Mouse (Mus musculus): ENCODE measurements around the gene Trim27. TPM values are rescaled to one million over a fixed set of nuclear protein-coding genes. Genes with fewer than 3 reads are reported as not detected.

Gene Trim27
- polyA plus RNA-seq, 1 experiment from 2014 or later: 108 TPM

- peak overlapping the region; percentile 70 for H3K4me2 ChIP-seq (ENCODE audit: low read depth, low read length)
- H3K27me3 ChIP-seq (ENCODE audit: control insufficient read depth, insufficient read depth, low read depth, low read length): no peaks in the 10 kb centered on the region
- peaks cover 10% of the 10 kb centered on the region; the same call in 1 of the 2 replicates for H3K4me1 ChIP-seq (replicated peaks; ENCODE audit: control insufficient read depth, insufficient read depth, low read length)
- no peak for ATAC-seq (ENCODE audit: low read depth)
- H3K27ac ChIP-seq (ENCODE audit: low read length): no peak overlapping the region
- no peaks in the 10 kb centered on the region for H3K9me3 ChIP-seq (ENCODE audit: control insufficient read depth, low read length)
- 0 out of 2 replicates have a peak overlapping the region, but pooled peaks have one; percentile 21 for H3K9ac ChIP-seq (ENCODE audit: low read length)
- 9% methylated on average over 15 of the region's 15 CpGs for WGBS
- H3K36me3 ChIP-seq (ENCODE audit: control insufficient read depth, insufficient read depth, low read length): no peaks in the 10 kb centered on the region
- H3K4me3 ChIP-seq (ENCODE audit: low read length): peak overlapping the region; percentile 26
These were observed 8.1 kb upstream of the Trim27 start for GRCm38 (mm10) chr13:21171156-21171530.

GRCm38 (mm10) chr13:21171600-21172150 is 7.6 kb upstream of the Trim27 start:
- H3K9me3 ChIP-seq (ENCODE audit: control insufficient read depth, low read length): no peaks in the 10 kb centered on the region
- no peaks in the 10 kb centered on the region for H3K27me3 ChIP-seq (ENCODE audit: control insufficient read depth, insufficient read depth, low read depth, low read length)
- H3K4me3 ChIP-seq (ENCODE audit: low read length): peak overlapping the region; percentile 59
- peak; percentile 30; the same call in 1 of the 2 replicates for ATAC-seq (ENCODE audit: low read depth)
- under 1% methylated on average over 12 of the region's 12 CpGs for WGBS
- peak overlapping the region; percentile 56 for H3K9ac ChIP-seq (ENCODE audit: low read length)
- H3K36me3 ChIP-seq (ENCODE audit: control insufficient read depth, insufficient read depth, low read length): no peaks in the 10 kb centered on the region
- H3K27ac ChIP-seq (ENCODE audit: low read length): peak overlapping the region; percentile 1; the same call in 1 of the 2 replicates
- peaks cover 10% of the 10 kb centered on the region; the same call in 1 of the 2 replicates for H3K4me1 ChIP-seq (replicated peaks; ENCODE audit: control insufficient read depth, insufficient read depth, low read length)
- H3K4me2 ChIP-seq (ENCODE audit: low read depth, low read length): peak overlapping the region; percentile 70

GRCm38 (mm10) chr13:21172241-21173027 is 6.8 kb upstream of the Trim27 start:
- WGBS: under 1% methylated on average over 16 of the region's 16 CpGs
- Histone ChIP-seq H3K4me1 (replicated peaks; ENCODE audit: control insufficient read depth, insufficient read depth, low read length) (peaks cover 10% of the 10 kb centered on the region; the same call in 1 of the 2 replicates), H3K9ac (ENCODE audit: low read length) (peak overlapping the region; percentile 64), H3K36me3 (ENCODE audit: control insufficient read depth, insufficient read depth, low read length) (no peaks in the 10 kb centered on the region), H3K27me3 (ENCODE audit: control insufficient read depth, insufficient read depth, low read depth, low read length) (no peaks in the 10 kb centered on the region), H3K4me2 (ENCODE audit: low read depth, low read length) (peak overlapping the region; percentile 70), H3K27ac (ENCODE audit: low read length) (peak overlapping the region; percentile 89), H3K4me3 (ENCODE audit: low read length) (peak overlapping the region; percentile 47), H3K9me3 (ENCODE audit: control insufficient read depth, low read length) (no peaks in the 10 kb centered on the region)
- peak; percentile 57 for ATAC-seq (ENCODE audit: low read depth)

GRCm38 (mm10) chr13:21173072-21173471 is 6.2 kb upstream of the Trim27 start:
- under 1% methylated on average over 11 of the region's 11 CpGs for WGBS

GRCm38 (mm10) chr13:21176733-21177132 is 2.5 kb upstream of the Trim27 start:
- 72% methylated on average over 9 of the region's 11 CpGs for WGBS
- Histone ChIP-seq H3K27ac (ENCODE audit: low read length) (no peak overlapping the region), H3K9ac (ENCODE audit: low read length) (no peak overlapping the region), H3K4me1 (replicated peaks; ENCODE audit: control insufficient read depth, insufficient read depth, low read length) (peaks cover 18% of the 10 kb centered on the region), H3K4me2 (ENCODE audit: low read depth, low read length) (no peak overlapping the region), H3K4me3 (ENCODE audit: low read length) (no peak overlapping the region), H3K36me3 (ENCODE audit: control insufficient read depth, insufficient read depth, low read length) (no peaks in the 10 kb centered on the region), H3K9me3 (ENCODE audit: control insufficient read depth, low read length) (no peaks in the 10 kb centered on the region), H3K27me3 (ENCODE audit: control insufficient read depth, insufficient read depth, low read depth, low read length) (no peaks in the 10 kb centered on the region)
- no peak for ATAC-seq (ENCODE audit: low read depth)

More at GRCm38 (mm10) chr13:21173072-21173471, 6.2 kb upstream of the Trim27 start:
- no peaks in the 10 kb centered on the region for H3K36me3 ChIP-seq (ENCODE audit: control insufficient read depth, insufficient read depth, low read length)
- no peaks in the 10 kb centered on the region for H3K9me3 ChIP-seq (ENCODE audit: control insufficient read depth, low read length)
- peaks cover 12% of the 10 kb centered on the region; the same call in 1 of the 2 replicates for H3K4me1 ChIP-seq (replicated peaks; ENCODE audit: control insufficient read depth, insufficient read depth, low read length)
- peak overlapping the region; percentile 64 for H3K9ac ChIP-seq (ENCODE audit: low read length)
- peak; percentile 66 for ATAC-seq (ENCODE audit: low read depth)
- H3K27me3 ChIP-seq (ENCODE audit: control insufficient read depth, insufficient read depth, low read depth, low read length): no peaks in the 10 kb centered on the region
- H3K4me2 ChIP-seq (ENCODE audit: low read depth, low read length): peak overlapping the region; percentile 53
- peak overlapping the region; percentile 89 for H3K27ac ChIP-seq (ENCODE audit: low read length)
- H3K4me3 ChIP-seq (ENCODE audit: low read length): peak overlapping the region; percentile 47

- H3K9ac ChIP-seq (ENCODE audit: low read length): no peak overlapping the region
- WGBS: 42% methylated on average over 5 of the region's 5 CpGs
- peak overlapping the region; percentile 62 for H3K27ac ChIP-seq (ENCODE audit: low read length)
- no peaks in the 10 kb centered on the region for H3K27me3 ChIP-seq (ENCODE audit: control insufficient read depth, insufficient read depth, low read depth, low read length)
- no peak overlapping the region for H3K4me2 ChIP-seq (ENCODE audit: low read depth, low read length)
- peaks cover 26% of the 10 kb centered on the region for H3K4me1 ChIP-seq (replicated peaks; ENCODE audit: control insufficient read depth, insufficient read depth, low read length)
- no peak for ATAC-seq (ENCODE audit: low read depth)
- no peak overlapping the region for H3K4me3 ChIP-seq (ENCODE audit: low read length)
- H3K36me3 ChIP-seq (ENCODE audit: control insufficient read depth, insufficient read depth, low read length): peaks cover 2% of the 10 kb centered on the region; the same call in 1 of the 2 replicates
- no peaks in the 10 kb centered on the region for H3K9me3 ChIP-seq (ENCODE audit: control insufficient read depth, low read length)
These were observed 1.6 kb upstream of the Trim27 start for GRCm38 (mm10) chr13:21177657-21178056.

- H3K9ac ChIP-seq (ENCODE audit: low read length): no peak overlapping the region
- no peaks in the 10 kb centered on the region for H3K9me3 ChIP-seq (ENCODE audit: control insufficient read depth, low read length)
- no peak overlapping the region; the same call in 1 of the 2 replicates for H3K27ac ChIP-seq (ENCODE audit: low read length)
- H3K4me1 ChIP-seq (replicated peaks; ENCODE audit: control insufficient read depth, insufficient read depth, low read length): peaks cover 23% of the 10 kb centered on the region
- H3K4me2 ChIP-seq (ENCODE audit: low read depth, low read length): peak overlapping the region; percentile 91; the same call in 1 of the 2 replicates
- WGBS: 80% methylated on average over 5 of the region's 5 CpGs
- H3K27me3 ChIP-seq (ENCODE audit: control insufficient read depth, insufficient read depth, low read depth, low read length): no peaks in the 10 kb centered on the region
- H3K36me3 ChIP-seq (ENCODE audit: control insufficient read depth, insufficient read depth, low read length): peaks cover 7% of the 10 kb centered on the region
- H3K4me3 ChIP-seq (ENCODE audit: low read length): no peak overlapping the region
- ATAC-seq (ENCODE audit: low read depth): no peak
These were observed 881 bp upstream of the Trim27 start for GRCm38 (mm10) chr13:21178364-21178763.

- H3K9me3 ChIP-seq (ENCODE audit: control insufficient read depth, low read length): no peaks in the 10 kb centered on the region
- H3K4me3 ChIP-seq (ENCODE audit: low read length): peak overlapping the region; percentile 100
- under 1% methylated on average over 80 of the region's 80 CpGs for WGBS
- H3K27me3 ChIP-seq (ENCODE audit: control insufficient read depth, insufficient read depth, low read depth, low read length): no peaks in the 10 kb centered on the region
- H3K36me3 ChIP-seq (ENCODE audit: control insufficient read depth, insufficient read depth, low read length): peaks cover 16% of the 10 kb centered on the region
- H3K4me2 ChIP-seq (ENCODE audit: low read depth, low read length): peak overlapping the region; percentile 91
- peak overlapping the region; percentile 94 for H3K27ac ChIP-seq (ENCODE audit: low read length)
- peak; percentile 95 for ATAC-seq (ENCODE audit: low read depth)
- peak overlapping the region; percentile 89 for H3K9ac ChIP-seq (ENCODE audit: low read length)
- peaks cover 22% of the 10 kb centered on the region for H3K4me1 ChIP-seq (replicated peaks; ENCODE audit: control insufficient read depth, insufficient read depth, low read length)
These were observed 692 bp downstream of the Trim27 start for GRCm38 (mm10) chr13:21179724-21180550.

Data from lung, embryonic 16.5 days (tissue).